Mouse (Mus musculus): ENCODE measurements at regions not wholly inside any gene's neighbourhood (a gene's known extent, or its start where the extent isn't known, plus 50 kb on each side); places are given as distances from the start of the nearest gene placed in this dataset.

DNA sequence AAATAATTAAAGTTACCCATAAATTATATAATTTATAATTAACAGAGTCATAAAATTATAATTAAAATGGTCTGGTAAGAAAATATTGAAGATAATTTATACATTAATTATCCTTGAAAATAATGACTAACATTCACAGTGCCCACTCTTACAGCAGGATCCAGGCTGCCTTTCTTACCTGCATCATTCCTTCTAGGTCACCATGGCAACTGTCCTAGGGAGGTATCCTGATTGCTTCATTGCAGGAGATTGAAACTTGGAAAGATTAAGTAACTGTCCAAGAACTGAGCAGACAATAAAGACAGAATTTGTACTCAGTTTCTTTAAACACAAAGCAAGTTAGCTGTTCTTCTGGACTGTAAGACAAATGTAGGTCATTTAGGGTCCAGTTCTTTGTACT, 416.7 kb upstream of the Id2 start:
- no peak for TF ChIP-seq GATA1 (IDR thresholded peaks at IDR 0.05; ENCODE audit: borderline replicate concordance, low read length)
- TF ChIP-seq FLI1 (IDR thresholded peaks at IDR 0.05; ENCODE audit: low read length), result no peak

Measured in megakaryocyte, embryonic 14.5 days (primary cell).